Mouse (Mus musculus): ENCODE data around the gene Dglucy.

DNA sequence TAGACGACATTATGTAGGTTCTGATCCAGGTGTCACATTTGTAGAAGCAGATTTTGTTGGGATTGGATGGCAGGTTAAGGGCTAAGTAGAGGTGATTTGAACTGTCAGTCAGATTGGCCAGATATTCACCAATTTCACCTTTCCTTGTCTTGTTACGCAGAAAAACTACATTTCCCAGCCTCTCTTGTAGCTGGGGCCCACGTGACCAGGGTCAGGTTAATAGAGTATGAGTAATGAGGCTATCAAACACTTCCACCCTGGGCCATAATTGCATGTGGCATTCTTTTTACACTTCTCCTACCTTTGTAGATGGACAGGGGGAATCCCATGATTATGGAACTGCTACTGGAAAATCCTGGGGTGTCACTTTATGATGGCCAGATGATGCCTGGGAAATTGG, 94.8 kb downstream of the Dglucy start:
- TF ChIP-seq EP300 (IDR thresholded peaks at IDR 0.05; ENCODE audit: low read depth) (no peak), CTCF (IDR thresholded peaks at IDR 0.05; ENCODE audit: low read depth) (no peak)
